Mouse (Mus musculus) embryonic facial prominence, embryonic 14.5 days (tissue): Measurements from ENCODE around the gene Tmem219. TPM values are rescaled to one million over a fixed set of nuclear protein-coding genes. Genes with fewer than 3 reads are reported as not detected.
"Not testable (repeated sequence)": the region's sequence is repeated elsewhere in the genome, so short reads cannot be mapped to it uniquely, and the experiment has no call there.

Source experiments
- ATAC-seq: fragments of 200-750 bp; cut with Nextera tagmentation; 2 replicates; pipeline ENCODE4 v1.8.0; 2017; ENCODE audit warnings: low read depth, moderate number of reproducible peaks, moderate TSS enrichment
- DNase-seq: peaks from one replicate; pipeline ENCODE4 v3.0.0-alpha.2; 2015; ENCODE audit warnings: low spot score
- H3K27ac ChIP-seq: fragments of 300-500 bp; sonication (generic); replicated peaks from 2 replicates; pipeline ENCODE4 v1.5.1; 2014; ENCODE audit warnings: low read depth, mild to moderate bottlenecking, low read length, moderate library complexity
- H3K27me3 ChIP-seq: fragments of 300-500 bp; sonication (generic); replicated peaks from 2 replicates; pipeline ENCODE4 v1.6.1; 2014; ENCODE audit warnings: low read length; ENCODE audit not compliant: control insufficient read depth, insufficient read depth
- H3K36me3 ChIP-seq: fragments of 300-500 bp; sonication (generic); 2 replicates; pipeline ENCODE4 v1.6.1; 2014; ENCODE audit warnings: low read length, mixed read lengths; ENCODE audit not compliant: control insufficient read depth, insufficient read depth
- H3K4me1 ChIP-seq: fragments of 300-500 bp; sonication (generic); 2 replicates; pipeline ENCODE4 v1.6.1; 2014; ENCODE audit warnings: antibody characterized with exemption, low read length; ENCODE audit not compliant: control insufficient read depth, insufficient read depth
- H3K4me2 ChIP-seq: fragments of 300-500 bp; sonication (generic); 2 replicates; pipeline ENCODE4 v1.6.1; 2014; ENCODE audit warnings: low read depth, mild to moderate bottlenecking, low read length, moderate library complexity, mixed read lengths
- H3K4me3 ChIP-seq: fragments of 300-500 bp; sonication (generic); 2 replicates; pipeline ENCODE4 v1.5.1; 2014; ENCODE audit warnings: low read depth, mild to moderate bottlenecking, low read length
- H3K9ac ChIP-seq: fragments of 300-500 bp; sonication (generic); 2 replicates; pipeline ENCODE4 v1.6.1; 2014; ENCODE audit warnings: low read depth, mild to moderate bottlenecking, low read length, moderate library complexity, mixed read lengths
- H3K9me3 ChIP-seq: fragments of 300-500 bp; sonication (generic); 2 replicates; pipeline ENCODE4 v1.6.1; 2016; ENCODE audit warnings: low read length; ENCODE audit not compliant: control insufficient read depth
- WGBS: fragments of 180-500 bp; shearing (Covaris S2); extraction: QIAGEN DNeasy Blood & Tissue Kit; methylation state at CpG from one replicate; pipeline ENCODE4 v1.1.7; 2014; 5-methylcytosine and 5-hydroxymethylcytosine counted together
- polyA plus RNA-seq: library from polyadenylated mRNA; unstranded; fragments of >200 nt; fragmentation: Nextera tagmentation; extraction: Ambion mirVana; gene quantifications from 2 replicates; pipeline ENCODE4 v1.2.1, GENCODE M21; 2014

The Tmem219 gene
- polyA plus RNA-seq, 1 experiment from 2014 or later, result 30.2 TPM

- ATAC-seq (no peak), DNase-seq (no peak)
- Histone ChIP-seq H3K9ac (no peak overlapping the region), H3K27me3 (no peaks in the 10 kb centered on the region), H3K4me2 (no peak overlapping the region), H3K4me3 (no peak overlapping the region), H3K9me3 (no peaks in the 10 kb centered on the region), H3K27ac (no peak overlapping the region), H3K36me3 (peaks cover 41% of the 10 kb centered on the region), H3K4me1 (no peaks in the 10 kb centered on the region)
- 50% methylated on average over 6 of the region's 6 CpGs for WGBS
Observed at GRCm38 (mm10) chr7:126941171-126941570, 18.5 kb upstream of the Tmem219 start.

DNA sequence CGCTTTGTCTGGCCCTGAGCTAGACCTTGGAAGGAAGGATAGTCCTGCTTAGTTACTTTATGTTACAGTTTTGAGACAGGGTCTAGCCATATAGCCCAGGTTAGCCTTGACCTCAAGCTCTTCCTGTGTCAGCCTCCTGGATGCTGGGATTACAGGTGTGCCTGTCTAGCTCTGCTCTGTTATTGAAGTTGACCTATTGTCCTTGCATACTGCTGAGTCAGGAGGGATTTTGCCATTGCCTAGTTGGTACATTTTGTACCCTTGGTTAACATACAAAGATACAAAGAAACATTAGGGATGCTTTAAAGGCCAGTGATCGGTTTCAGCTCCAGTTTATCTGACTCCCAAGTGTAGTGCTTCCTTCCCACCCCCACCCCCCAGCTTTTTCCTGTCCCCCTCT lies 9.9 kb upstream of the Tmem219 start:
- Histone ChIP-seq H3K4me1 (peaks cover 10% of the 10 kb centered on the region), H3K9me3 (no peaks in the 10 kb centered on the region), H3K27ac (no peak overlapping the region), H3K36me3 (peaks cover 47% of the 10 kb centered on the region), H3K4me2 (no peak overlapping the region), H3K9ac (no peak overlapping the region), H3K27me3 (no peaks in the 10 kb centered on the region), H3K4me3 (no peak overlapping the region)
- 82% methylated on average over 2 of the region's 2 CpGs for WGBS
- DNase-seq (no peak), ATAC-seq (no peak)

- Histone ChIP-seq H3K27ac (no peak overlapping the region; the same call in 1 of the 2 replicates), H3K9me3 (no peaks in the 10 kb centered on the region), H3K4me3 (peak overlapping the region; percentile 63), H3K4me1 (peaks cover 10% of the 10 kb centered on the region), H3K9ac (peak overlapping the region; percentile 74), H3K27me3 (no peaks in the 10 kb centered on the region), H3K4me2 (peak overlapping the region; percentile 91), H3K36me3 (peaks cover 24% of the 10 kb centered on the region)
- DNase-seq, result no peak
- peak; percentile 69 for ATAC-seq
- WGBS, result 0% methylated on average over 9 of the region's 27 CpGs
Observed at GRCm38 (mm10) chr7:126929046-126929445, 6.3 kb upstream of the Tmem219 start.

DNA sequence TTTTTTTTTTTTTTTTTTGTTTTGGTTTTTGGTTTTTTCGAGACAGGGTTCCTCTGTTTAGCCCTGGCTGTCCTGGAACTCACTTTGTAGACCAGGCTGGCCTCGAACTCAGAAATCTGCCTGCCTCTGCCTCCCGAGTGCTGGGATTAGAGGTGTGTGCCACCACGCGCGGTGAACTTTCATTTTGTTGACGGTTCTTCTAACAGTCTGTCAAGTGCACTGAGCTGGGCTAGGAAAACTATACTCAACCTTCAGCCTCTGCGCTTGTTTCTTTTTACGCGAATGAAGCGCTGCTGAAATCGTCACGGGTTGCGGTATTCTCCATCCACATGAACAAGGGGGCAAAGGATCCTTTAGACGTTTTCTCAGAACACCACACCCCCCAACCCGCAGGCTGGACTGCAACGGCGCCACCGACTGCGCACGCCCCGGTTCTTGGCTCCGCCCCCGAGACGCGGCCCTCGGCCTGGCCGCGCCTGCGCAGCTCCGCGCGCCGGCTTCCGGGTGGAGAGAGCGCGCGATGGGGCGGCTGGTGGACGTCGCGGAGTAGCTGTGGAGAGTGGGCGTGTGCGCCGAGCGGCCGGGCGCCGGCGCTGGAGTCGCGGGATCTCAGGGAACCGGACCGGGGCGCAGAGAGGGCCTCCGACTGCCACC lies 5.8 kb upstream of the Tmem219 start, which contains the start of gene Kctd13:
Gene Kctd13, plus strand, starts transcription at position 496 of the 654 bp plus-strand sequence.
- H3K4me2 ChIP-seq, result peak within 1 kb of the TSS; percentile 91
- no peaks in the 10 kb centered on the region for H3K9me3 ChIP-seq
- 3% methylated on average over 50 of the region's 56 CpGs for WGBS
- H3K27me3 ChIP-seq, result no peaks in the 10 kb centered on the region
- H3K36me3 ChIP-seq, result peaks cover 24% of the 10 kb centered on the region
- H3K4me3 ChIP-seq, result peak within 1 kb of the TSS; percentile 63
- no peak within 1 kb of the TSS; the same call in 1 of the 2 replicates for H3K27ac ChIP-seq
- ATAC-seq (peak; percentile 97), DNase-seq (peak; percentile 94)
- peaks cover 10% of the 10 kb centered on the region for H3K4me1 ChIP-seq
- peak within 1 kb of the TSS; percentile 74 for H3K9ac ChIP-seq

GRCm38 (mm10) chr7:126926299-126926698 lies 3.6 kb upstream of the Tmem219 start:
- H3K4me1 ChIP-seq, result peaks cover 14% of the 10 kb centered on the region
- H3K27me3 ChIP-seq, result no peaks in the 10 kb centered on the region
- no peaks in the 10 kb centered on the region for H3K9me3 ChIP-seq
- H3K4me3 ChIP-seq, result no peak overlapping the region
- no peak overlapping the region for H3K27ac ChIP-seq
- peaks cover 9% of the 10 kb centered on the region for H3K36me3 ChIP-seq
- 26% methylated on average over 3 of the region's 3 CpGs for WGBS
- DNase-seq (no peak), ATAC-seq (no peak)
- no peak overlapping the region for H3K4me2 ChIP-seq
- H3K9ac ChIP-seq, result no peak overlapping the region

- no peak overlapping the region for H3K27ac ChIP-seq
- H3K27me3 ChIP-seq, result no peaks in the 10 kb centered on the region
- H3K9ac ChIP-seq, result no peak overlapping the region
- no peak overlapping the region for H3K4me3 ChIP-seq
- H3K4me1 ChIP-seq, result 0 out of 2 replicates have a peak, but pooled peaks cover 4% of the 10 kb centered on the region
- ATAC-seq, result no peak
- no peak for DNase-seq
- H3K36me3 ChIP-seq, result no peaks in the 10 kb centered on the region
- 74% methylated on average over 5 of the region's 5 CpGs for WGBS
- no peak overlapping the region for H3K4me2 ChIP-seq
- H3K9me3 ChIP-seq, result no peaks in the 10 kb centered on the region
Observed at GRCm38 (mm10) chr7:126923999-126924398, 1.3 kb upstream of the Tmem219 start.

DNA sequence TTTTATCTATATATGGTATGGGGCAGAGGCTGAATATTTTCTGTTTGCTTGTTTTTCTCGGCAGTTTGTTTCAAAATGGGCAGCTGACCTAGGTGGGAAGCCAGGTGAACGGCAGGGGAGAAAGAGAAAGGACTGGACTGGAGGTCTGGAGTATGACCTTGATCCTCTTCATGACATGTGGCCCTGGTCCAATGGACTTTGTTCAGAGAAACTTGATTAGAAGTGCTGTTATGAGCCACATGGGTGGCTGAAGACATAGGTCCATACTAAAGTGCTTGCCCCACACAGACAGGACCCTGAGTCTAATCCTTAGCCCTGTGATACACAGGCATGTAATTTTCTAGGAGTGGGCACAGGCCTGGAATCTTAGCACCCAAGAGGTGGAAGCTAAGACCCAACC lies 1.2 kb downstream of the Tmem219 start:
- no peak overlapping the region for H3K4me2 ChIP-seq
- 0 out of 2 replicates have a peak, but pooled peaks cover 4% of the 10 kb centered on the region for H3K4me1 ChIP-seq
- no peaks in the 10 kb centered on the region for H3K9me3 ChIP-seq
- no peaks in the 10 kb centered on the region for H3K27me3 ChIP-seq
- no peaks in the 10 kb centered on the region for H3K36me3 ChIP-seq
- H3K27ac ChIP-seq, result no peak overlapping the region
- ATAC-seq, result no peak
- WGBS, result 62% methylated on average over 2 of the region's 2 CpGs
- no peak overlapping the region for H3K9ac ChIP-seq
- no peak overlapping the region for H3K4me3 ChIP-seq
- no peak for DNase-seq

DNA sequence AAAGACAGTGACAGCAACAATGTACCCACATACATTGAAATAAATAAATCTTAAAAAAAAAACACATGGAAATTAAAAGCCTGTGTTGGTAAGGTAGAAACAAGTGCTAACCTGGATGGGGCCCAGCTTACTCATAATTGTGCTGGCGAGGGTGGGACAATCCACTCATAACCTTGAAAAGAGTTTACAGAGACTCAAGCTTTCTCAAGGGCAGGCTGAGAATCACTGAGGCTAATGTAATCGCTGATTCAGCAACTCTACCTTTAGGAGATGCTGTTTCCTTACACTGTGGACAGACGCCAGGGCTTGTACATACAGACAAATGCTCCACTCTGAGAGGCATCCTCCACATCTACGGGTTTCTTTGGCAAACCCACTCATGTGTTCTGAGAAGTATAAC lies 2.7 kb downstream of the Tmem219 start:
- Histone ChIP-seq H3K9me3 (no peaks in the 10 kb centered on the region), H3K27ac (no peak overlapping the region), H3K27me3 (no peaks in the 10 kb centered on the region), H3K9ac (no peak overlapping the region), H3K36me3 (no peaks in the 10 kb centered on the region), H3K4me1 (0 out of 2 replicates have a peak, but pooled peaks cover 4% of the 10 kb centered on the region), H3K4me3 (no peak overlapping the region), H3K4me2 (no peak overlapping the region)
- ATAC-seq (no peak), DNase-seq (no peak)
- WGBS, result 77% methylated on average over 4 of the region's 4 CpGs

- not testable (repeated sequence) for H3K36me3 ChIP-seq, H3K27me3 ChIP-seq, H3K9me3 ChIP-seq, ATAC-seq, H3K9ac ChIP-seq, DNase-seq, H3K27ac ChIP-seq, H3K4me3 ChIP-seq, H3K4me1 ChIP-seq, H3K4me2 ChIP-seq
- WGBS, result 32% methylated on average over 4 of the region's 4 CpGs
Observed at GRCm38 (mm10) chr7:126918356-126918755, 4.4 kb downstream of the Tmem219 start.
